Mouse (Mus musculus): ENCODE results near the gene Skiv2l. TPM values are rescaled to one million over a fixed set of nuclear protein-coding genes. Genes with fewer than 3 reads are reported as not detected.
"Not testable (repeated sequence)": the region's sequence is repeated elsewhere in the genome, so short reads cannot be mapped to it uniquely, and the experiment has no call there.

Skiv2l gene
- total and polyA plus RNA-seq, 3 experiments, result 22.0 to 50.5 (median 35.2) TPM

DNA sequence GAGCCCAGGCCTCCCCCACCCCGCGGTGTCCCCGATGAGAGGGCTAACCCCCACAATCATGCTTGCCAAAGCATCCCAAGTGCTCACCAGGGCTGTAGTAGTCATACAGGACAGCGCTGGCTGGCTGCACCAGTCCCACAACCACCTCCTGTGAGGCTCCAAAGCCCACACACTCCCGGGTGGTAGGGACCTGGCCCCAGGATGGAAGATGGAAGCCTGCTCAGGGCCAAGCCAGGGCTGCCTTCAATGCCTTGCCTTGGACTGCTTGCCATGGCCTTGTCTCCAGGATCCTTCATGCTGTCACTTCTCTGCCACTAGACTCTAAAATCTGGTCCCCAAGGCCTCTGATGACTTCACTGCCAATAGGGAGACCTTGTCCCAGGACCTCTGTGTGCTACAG lies 39.6 kb downstream of the Skiv2l start:
- H3K4me2 ChIP-seq (ENCODE audit: insufficient read depth, low read depth, poor library complexity, severe bottlenecking); H3K4me3 ChIP-seq (replicated peaks in 1 of 3; ENCODE audit: low read depth in 2 of 3, low read length in 2 of 3, poor library complexity in 1 of 3); dilution Hi-C loops (cut with MboI; ENCODE audit: extremely low pct_ligation_motif_present, extremely low pct_unique_long_range_greater_than_20kb, low sequenced_read_pairs); DNase-seq (ENCODE audit: extremely low read depth); H3K79me2 ChIP-seq (replicated peaks; ENCODE audit: control insufficient read depth, extremely low read depth, insufficient read depth, poor library complexity, severe bottlenecking); H3K27me3 ChIP-seq (replicated peaks); H3K9ac ChIP-seq (ENCODE audit: insufficient read depth, low read depth); H3K36me3 ChIP-seq (replicated peaks in 1 of 2; ENCODE audit: control insufficient read depth in 1 of 2, insufficient read depth in 1 of 2, low read length in 1 of 2); H3K27ac ChIP-seq (ENCODE audit: insufficient read depth, low read depth); H3K9me3 ChIP-seq (replicated peaks; ENCODE audit: low read length); H3K4me1 ChIP-seq (ENCODE audit: control insufficient read depth in 1 of 2, insufficient read depth in 2 of 2): not testable (repeated sequence)
- in situ Hi-C loops (cut with MboI; ENCODE audit: low pct_ligation_motif_present, low pct_unique_long_range_greater_than_20kb, low sequenced_read_pairs), result loop anchor here (5.0 kb wide), 1 partner anchor 78 kb away; no protein-coding TSS in a partner anchor

DNA sequence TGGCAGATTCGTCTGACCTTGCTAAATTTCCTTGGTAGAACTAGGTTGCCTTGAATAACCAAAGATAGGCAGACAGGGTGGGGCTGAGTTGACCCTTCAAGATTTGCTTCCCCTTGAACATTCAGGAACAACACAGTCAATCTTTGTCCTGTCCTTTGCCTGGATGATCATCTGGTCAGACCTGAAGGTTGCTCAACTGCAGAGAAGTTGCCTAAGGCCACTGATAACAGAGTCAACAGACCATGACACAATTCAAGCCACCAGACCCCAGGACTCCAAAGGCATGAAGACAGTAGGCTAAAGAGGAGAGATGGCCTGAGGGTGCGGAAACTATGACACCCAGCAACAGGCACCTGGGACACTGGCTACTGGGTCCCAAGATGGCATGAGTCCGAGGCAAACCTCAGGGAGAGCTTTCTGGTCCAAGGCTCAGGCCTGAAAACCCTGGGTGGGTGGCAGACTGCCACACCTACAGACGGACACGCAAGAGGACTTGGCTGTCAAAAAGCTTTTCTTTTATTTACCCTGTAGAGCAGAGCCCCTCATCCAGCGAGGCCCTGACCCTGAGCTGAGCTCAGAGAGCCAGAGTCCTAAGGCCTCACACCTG lies 41.3 kb downstream of the Skiv2l start:
- dilution Hi-C loops (cut with MboI; ENCODE audit: extremely low pct_ligation_motif_present, extremely low pct_unique_long_range_greater_than_20kb, low sequenced_read_pairs), result no loop called here
- no peak overlapping the region for H3K4me3 ChIP-seq (replicated peaks in 1 of 3; ENCODE audit: low read depth in 2 of 3, low read length in 2 of 3, poor library complexity in 1 of 3)

DNA sequence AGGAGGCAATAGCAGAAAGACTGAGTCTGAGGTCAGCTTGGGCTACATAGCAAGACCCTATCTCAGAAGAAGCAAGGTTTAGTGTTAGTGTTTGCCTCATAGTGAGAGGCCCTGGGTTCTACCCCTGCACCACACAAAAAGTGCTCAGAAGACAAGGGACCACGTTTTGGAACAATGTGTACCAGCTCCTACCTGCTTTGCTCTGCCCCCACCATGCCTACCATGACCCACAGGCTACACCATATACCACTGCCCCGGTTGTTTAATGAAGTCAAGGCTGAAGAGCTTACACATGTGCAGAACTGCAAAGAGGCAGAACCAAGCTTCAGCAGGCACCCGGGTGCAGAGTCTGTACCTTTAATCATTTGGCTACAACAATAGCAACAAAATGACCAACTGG lies 42.8 kb downstream of the Skiv2l start:
- Histone ChIP-seq H3K4me1 (ENCODE audit: control insufficient read depth in 1 of 2, insufficient read depth in 2 of 2) (no peaks in the 10 kb centered on the region), H3K36me3 (replicated peaks in 1 of 2; ENCODE audit: control insufficient read depth in 1 of 2, insufficient read depth in 1 of 2, low read length in 1 of 2) (no peaks in the 10 kb centered on the region), H3K9ac (ENCODE audit: insufficient read depth, low read depth) (no peak overlapping the region), H3K4me3 (replicated peaks in 1 of 3; ENCODE audit: low read depth in 2 of 3, low read length in 2 of 3, poor library complexity in 1 of 3) (no peak overlapping the region), H3K27me3 (replicated peaks) (no peaks in the 10 kb centered on the region), H3K4me2 (ENCODE audit: insufficient read depth, low read depth, poor library complexity, severe bottlenecking) (no peak overlapping the region), H3K9me3 (replicated peaks; ENCODE audit: low read length) (peaks cover 5% of the 10 kb centered on the region), H3K27ac (ENCODE audit: insufficient read depth, low read depth) (no peak overlapping the region), H3K79me2 (replicated peaks; ENCODE audit: control insufficient read depth, extremely low read depth, insufficient read depth, poor library complexity, severe bottlenecking) (no peaks in the 10 kb centered on the region)
- in situ Hi-C loops (cut with MboI; ENCODE audit: low pct_ligation_motif_present, low pct_unique_long_range_greater_than_20kb, low sequenced_read_pairs) (no loop called here), dilution Hi-C loops (cut with MboI; ENCODE audit: extremely low pct_ligation_motif_present, extremely low pct_unique_long_range_greater_than_20kb, low sequenced_read_pairs) (no loop called here)
- no peak for TF ChIP-seq BHLHE40 (IDR thresholded peaks at IDR 0.05; ENCODE audit: low read depth, low read length)
- no peak for DNase-seq (ENCODE audit: extremely low read depth)

More for the DNA sequence above, 41.3 kb downstream of the Skiv2l start:
- Histone ChIP-seq H3K79me2 (replicated peaks; ENCODE audit: control insufficient read depth, extremely low read depth, insufficient read depth, poor library complexity, severe bottlenecking) (no peaks in the 10 kb centered on the region), H3K27me3 (replicated peaks) (no peaks in the 10 kb centered on the region), H3K4me1 (ENCODE audit: control insufficient read depth in 1 of 2, insufficient read depth in 2 of 2) (no peaks in the 10 kb centered on the region), H3K9me3 (replicated peaks; ENCODE audit: low read length) (peaks cover 5% of the 10 kb centered on the region), H3K27ac (ENCODE audit: insufficient read depth, low read depth) (no peak overlapping the region), H3K9ac (ENCODE audit: insufficient read depth, low read depth) (no peak overlapping the region), H3K4me2 (ENCODE audit: insufficient read depth, low read depth, poor library complexity, severe bottlenecking) (no peak overlapping the region), H3K36me3 (replicated peaks in 1 of 2; ENCODE audit: control insufficient read depth in 1 of 2, insufficient read depth in 1 of 2, low read length in 1 of 2) (no peaks in the 10 kb centered on the region)
- no peak for DNase-seq (ENCODE audit: extremely low read depth)
- TF ChIP-seq NELFE (IDR thresholded peaks at IDR 0.05; ENCODE audit: low read depth, low read length) (no peak), CHD1 (IDR thresholded peaks at IDR 0.05; ENCODE audit: low read depth, low read length) (no peak), ZC3H11A (IDR thresholded peaks at IDR 0.05; ENCODE audit: low read depth, low read length) (no peak), MAZ (IDR thresholded peaks at IDR 0.05; ENCODE audit: low read depth, low read length) (no peak), MAFK (IDR thresholded peaks at IDR 0.05; ENCODE audit: insufficient replicate concordance, low read length) (no peak), MXI1 (IDR thresholded peaks at IDR 0.05; ENCODE audit: low read depth, low read length) (no peak), MAX (IDR thresholded peaks at IDR 0.05; ENCODE audit: low read length) (no peak), ETS1 (conservative IDR thresholded peaks at IDR 0.05; ENCODE audit: low read depth, low read length) (no peak), PAX5 (IDR thresholded peaks at IDR 0.05; ENCODE audit: low read length) (no peak), RAD21 (IDR thresholded peaks at IDR 0.05; ENCODE audit: low read depth, low read length) (no peak)
- in situ Hi-C loops (cut with MboI; ENCODE audit: low pct_ligation_motif_present, low pct_unique_long_range_greater_than_20kb, low sequenced_read_pairs), result no loop called here
